Mouse (Mus musculus) megakaryocyte progenitor cell, adult 5-6 weeks (primary cell): ENCODE data around the gene March5. TPM values are rescaled to one million over a fixed set of nuclear protein-coding genes. Genes with fewer than 3 reads are reported as not detected.

Source experiments
- ATAC-seq: replicated peaks from 2 replicates; pipeline ENCODE4 v1.8.0; 2016; ENCODE audit warnings: mild to moderate bottlenecking, moderate TSS enrichment, inconsistent platforms; ENCODE audit not compliant: poor library complexity
- total RNA-seq, 2 experiments: library from RNA; stranded (forward) in 1 of 2; stranded (reverse) in 1 of 2; fragments of 157-497, 149-512 nt in 1 of 2; fragments of 200-1000 nt in 1 of 2; gene quantifications; 2 replicates each; pipeline versions ENCODE4 v1.2.3 to v1.2.4; 2015 to 2017

The March5 gene
- total RNA-seq, 2 experiments from 2014 or later: 52.0 to 95.3 TPM

DNA sequence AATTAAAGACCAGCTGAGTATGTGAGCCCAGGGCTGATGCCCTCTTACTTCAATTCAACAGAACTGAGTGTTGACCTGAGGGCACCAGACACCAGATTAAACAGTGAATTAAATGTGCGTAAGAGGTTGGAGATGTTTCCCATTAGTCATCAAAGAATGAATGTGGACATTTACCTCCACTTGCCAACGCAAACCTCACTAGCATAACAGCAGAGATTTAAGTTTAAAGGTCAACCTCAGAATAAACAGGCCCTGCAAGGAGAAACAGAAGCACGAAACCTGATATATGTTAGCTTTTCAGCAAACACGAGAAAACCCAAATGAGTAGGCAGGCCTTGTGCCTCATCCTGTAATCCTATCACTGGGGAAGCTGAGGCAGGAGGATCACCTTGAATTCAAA lies 55.0 kb downstream of the March5 start:
- ATAC-seq: no peak

DNA sequence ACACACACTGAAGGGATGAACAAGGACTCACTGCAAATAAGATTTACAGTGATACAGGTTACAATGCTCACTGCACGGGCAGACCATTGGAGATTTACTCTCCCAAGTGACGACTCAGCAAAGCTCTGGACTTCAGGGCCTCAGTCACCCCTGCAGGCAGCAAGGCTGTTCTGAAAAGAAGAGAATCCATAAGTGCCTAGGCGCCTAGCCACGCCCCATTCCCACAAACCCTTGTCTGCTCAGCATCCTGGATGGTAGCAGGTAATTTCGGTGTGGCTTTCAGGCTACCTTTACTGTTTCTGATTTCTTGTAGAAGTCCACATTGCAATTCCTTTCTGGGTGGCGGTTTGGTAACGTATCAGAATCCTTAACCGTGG lies 56.2 kb downstream of the March5 start:
- ATAC-seq: no peak

GRCm38 (mm10) chr19:37263943-37264897 lies 56.9 kb downstream of the March5 start:
- ATAC-seq: no peak

GRCm38 (mm10) chr19:37265333-37266103 lies 58.2 kb downstream of the March5 start:
- peak; percentile 100 for ATAC-seq

GRCm38 (mm10) chr19:37269106-37269505 lies 61.8 kb downstream of the March5 start:
- no peak for ATAC-seq

Other genes with a start within 250 kb of the March5 start
- gene Cpeb3, start 1.1 kb downstream of the March5 start, total RNA-seq (2015): 0.34 and 0.49 TPM in 2 replicates
- 0.12 and 0.27 TPM in 2 replicates for gene Cpeb3, start 1.1 kb downstream of the March5 start, total RNA-seq (2017)
- 122 and 144 TPM in 2 replicates for gene Ide, start 130.3 kb downstream of the March5 start, total RNA-seq (2015)
- 79.5 and 103 TPM in 2 replicates for gene Ide, start 130.3 kb downstream of the March5 start, total RNA-seq (2017)
- gene Kif11, start 168.9 kb downstream of the March5 start, total RNA-seq (2015): 113 and 116 TPM in 2 replicates
- 160 and 187 TPM in 2 replicates for gene Kif11, start 168.9 kb downstream of the March5 start, total RNA-seq (2017)
- gene Hhex, start 227.3 kb downstream of the March5 start, total RNA-seq (2015): 87.2 and 88.1 TPM in 2 replicates
- 28.2 and 29.9 TPM in 2 replicates for gene Hhex, start 227.3 kb downstream of the March5 start, total RNA-seq (2017)